Mouse (Mus musculus): ENCODE results near the gene Map4k1.

Gene Map4k1

DNA sequence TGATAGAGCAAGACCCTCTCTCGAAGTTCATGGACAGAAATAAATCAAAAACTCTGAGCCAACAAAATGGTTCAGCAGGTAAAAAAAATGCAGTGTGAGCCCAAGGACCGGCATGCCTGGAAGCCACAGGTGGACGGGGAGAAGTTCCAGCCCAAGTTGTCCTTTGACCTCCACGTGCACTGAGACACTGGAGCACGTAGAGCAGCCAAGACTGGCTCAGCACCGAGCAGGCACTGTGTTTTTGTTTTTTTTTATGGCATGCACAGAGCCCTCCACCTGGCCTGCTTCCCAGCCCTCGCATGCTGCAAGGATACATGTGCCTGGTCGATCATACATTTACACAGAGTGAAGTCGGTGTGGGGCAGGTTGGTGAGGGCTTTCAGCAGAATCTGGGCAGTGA lies 4.3 kb upstream of the Map4k1 start:
- DNase-seq (ENCODE audit: low read depth): no peak

DNA sequence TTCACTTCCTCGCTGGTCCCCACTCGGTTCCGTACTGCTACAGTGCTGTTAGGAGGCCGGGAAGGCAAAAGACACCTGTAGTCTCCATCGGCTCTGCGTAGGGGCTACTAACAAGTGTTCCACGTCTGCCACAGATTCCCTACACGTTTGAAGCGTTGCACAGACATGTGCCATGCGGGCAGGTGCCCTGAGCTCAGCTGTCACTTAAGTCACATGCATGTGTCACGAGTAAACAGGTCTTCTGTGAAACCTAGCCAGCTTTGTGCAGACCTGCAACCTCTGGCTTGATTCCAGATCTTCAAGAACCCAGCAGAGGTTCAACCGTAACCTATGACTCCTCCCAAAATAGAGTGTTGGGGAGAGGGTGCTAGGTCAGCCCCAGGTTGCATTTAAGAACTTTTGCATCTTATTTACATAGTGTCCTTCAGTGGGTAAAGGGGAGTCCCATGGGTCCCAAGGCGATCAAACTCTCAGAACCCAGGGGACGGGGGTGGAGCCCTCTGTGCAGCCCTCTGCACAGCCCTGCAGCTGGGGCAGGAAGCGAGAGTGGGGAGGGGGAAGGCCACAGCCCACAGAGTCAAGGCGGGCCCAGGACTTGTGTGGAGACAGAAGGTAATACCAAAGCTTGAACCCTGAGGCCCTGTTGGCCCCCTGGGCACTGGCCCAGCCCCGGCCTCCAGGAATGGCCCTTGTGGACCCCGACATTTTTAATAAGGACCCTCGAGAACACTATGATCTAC lies 594 bp downstream of the Map4k1 start:
- peak; percentile 84 for DNase-seq (ENCODE audit: low read depth)

DNA sequence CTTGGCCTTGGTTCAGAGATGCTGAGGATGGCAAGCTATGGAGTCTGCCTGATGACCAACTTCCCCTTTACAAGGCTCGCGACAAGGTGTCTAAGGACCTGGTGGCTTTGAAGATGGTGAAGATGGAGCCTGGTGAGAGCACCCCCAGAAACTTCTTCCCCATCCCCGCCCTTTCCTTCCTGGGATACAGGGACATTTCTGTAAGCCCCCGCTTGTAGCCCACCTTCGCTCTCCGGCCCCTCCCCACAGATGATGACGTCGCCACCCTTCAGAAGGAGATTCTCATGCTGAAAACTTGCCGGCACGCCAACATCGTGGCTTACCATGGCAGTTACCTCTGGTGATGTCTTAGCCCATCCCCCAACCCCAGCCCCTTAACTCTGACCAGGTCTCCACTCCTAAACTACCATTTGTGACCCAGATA lies 1.3 kb downstream of the Map4k1 start:
- no peak for DNase-seq (ENCODE audit: low read depth)

DNA sequence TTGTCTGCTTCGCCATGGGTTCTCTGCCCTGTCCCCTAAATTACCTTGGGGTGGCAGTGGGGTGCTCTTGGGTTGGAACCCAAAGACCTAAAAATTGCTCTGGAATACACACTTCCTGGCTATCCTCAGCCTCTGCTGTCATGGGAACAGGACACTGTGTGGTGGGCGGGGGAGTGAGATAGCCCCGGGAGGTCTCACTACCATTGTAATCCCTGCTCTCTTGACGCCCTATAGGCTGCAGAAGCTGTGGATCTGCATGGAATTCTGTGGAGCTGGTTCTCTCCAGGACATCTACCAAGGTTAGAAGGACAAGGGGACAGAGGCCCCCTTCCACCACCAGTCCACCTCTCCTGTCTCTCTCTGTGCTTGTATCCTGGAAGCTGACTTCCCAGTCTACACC lies 2.0 kb downstream of the Map4k1 start:
- no peak for DNase-seq (ENCODE audit: low read depth)

DNA sequence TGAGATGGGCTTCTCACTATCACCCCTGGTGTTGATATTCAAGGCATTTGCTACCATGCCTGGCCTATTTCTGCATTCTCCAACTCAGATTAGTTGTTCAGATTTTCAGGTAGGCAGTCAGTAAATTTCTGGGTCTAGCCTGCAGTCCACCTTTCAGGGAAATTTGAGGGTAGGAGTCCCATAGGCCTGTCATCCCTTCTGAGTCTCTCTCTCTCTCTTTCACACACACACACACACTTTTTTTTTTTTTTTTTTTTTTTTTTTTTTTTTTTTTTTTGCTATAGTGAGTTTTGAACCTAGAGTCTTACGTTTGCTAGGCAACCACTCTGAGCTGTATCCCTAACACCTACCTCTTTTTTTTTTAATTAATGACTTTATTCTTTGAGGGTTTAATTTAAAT lies 2.6 kb downstream of the Map4k1 start:
- no peak for DNase-seq (ENCODE audit: low read depth)

DNA sequence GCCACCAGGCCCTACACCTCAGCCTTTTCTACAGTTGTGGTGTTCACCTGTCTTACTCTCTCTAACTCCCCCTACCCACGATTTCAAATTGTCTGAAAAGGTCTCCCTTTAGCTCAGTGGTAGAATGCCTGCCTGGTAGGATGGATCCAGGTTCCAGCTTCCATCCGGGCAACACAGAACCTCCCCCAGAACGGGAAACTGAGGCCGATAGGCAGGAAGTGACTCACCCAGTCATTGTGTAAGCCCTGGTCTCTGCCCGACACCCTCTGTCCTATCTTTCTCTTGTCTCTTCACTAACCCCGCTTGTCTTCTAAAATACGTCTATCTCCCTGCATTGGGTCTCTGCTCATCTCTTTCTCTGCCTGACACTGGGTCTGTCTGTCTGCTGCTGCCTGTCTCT lies 3.4 kb downstream of the Map4k1 start:
- DNase-seq (ENCODE audit: low read depth): no peak

DNA sequence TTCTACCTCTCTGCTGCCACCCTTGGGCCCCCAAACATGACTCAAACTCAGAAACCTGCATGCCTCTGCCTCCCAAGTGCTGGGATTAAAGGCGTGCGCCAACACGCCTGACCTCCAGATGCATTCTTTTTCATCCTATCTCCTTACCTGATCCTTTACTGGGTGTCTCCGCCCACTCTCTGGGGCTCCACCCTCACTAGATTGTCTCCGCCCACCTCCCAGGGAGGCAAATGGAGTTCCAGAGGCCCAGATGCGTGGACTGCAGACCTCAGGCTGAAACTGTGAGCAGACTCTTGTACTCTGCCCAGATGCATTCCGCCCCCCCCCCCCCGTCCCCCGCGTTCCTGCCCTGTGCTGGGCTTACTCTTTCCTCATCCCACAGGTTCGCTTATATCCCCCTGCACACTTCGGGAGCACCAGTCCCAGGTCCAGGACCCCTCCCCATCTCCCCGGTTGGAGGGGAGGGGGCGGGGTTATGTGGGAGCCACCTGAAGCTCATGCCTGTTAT lies 9.0 kb downstream of the Map4k1 start:
- DNase-seq (ENCODE audit: low read depth): no peak

DNA sequence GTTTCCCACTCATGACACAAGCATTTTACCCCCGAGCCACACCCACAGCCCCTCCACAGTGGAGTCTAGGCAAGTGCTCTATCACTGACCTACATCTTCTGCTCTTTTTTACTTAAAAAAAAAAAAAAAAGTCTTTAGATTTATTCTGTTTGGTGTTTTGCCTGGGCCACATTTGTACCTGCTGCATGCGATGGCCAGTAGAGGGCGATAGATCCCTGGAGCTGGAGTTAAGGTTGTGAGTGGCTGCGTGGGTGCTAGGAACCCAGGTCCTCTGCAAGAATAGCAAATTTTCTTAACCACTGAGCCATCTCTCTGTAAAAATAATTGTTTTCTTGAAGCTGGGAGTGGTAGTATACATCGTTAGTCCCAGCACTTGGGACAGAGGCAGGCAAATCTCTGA lies 9.8 kb downstream of the Map4k1 start:
- DNase-seq (ENCODE audit: low read depth): peak; percentile 58

DNA sequence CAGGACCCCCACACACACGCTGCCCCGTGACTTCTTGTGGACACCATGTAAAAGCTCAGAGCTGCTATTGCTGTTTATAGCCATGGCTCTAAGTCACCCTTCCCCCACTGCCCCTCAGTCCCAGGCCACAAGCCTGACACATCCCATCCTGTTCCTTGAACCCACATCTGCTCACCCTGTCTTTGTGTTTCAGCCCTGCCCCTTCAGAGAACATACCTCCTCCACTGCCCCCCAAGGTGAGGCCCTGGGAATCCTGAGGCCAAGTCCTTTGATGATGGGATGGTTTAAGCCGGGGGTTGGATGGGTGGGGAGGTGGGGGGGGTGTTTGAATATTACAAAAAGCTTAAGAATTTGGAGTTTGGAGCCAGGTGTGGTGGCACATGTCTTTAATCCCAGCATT lies 11.1 kb downstream of the Map4k1 start:
- no peak for DNase-seq (ENCODE audit: low read depth)

DNA sequence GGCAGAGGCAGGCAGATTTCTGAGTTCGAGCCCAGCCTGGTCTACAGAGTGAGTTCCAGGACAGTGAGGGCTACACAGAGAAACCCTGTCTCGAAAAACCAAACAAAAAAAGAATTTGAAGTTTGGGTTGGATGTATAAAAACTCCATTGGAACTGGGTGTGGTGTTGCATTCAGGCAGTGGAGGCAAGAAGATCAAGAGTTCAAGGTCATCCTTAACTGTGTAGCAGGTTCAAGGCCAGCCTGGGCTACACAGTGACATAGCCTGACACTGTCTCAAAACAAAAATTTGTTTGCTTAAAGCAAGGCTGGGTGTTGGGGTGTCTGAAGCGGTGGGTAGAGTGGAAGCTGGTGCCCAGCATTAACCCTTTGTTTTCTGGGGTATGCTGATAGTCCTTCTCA lies 11.6 kb downstream of the Map4k1 start:
- no peak for DNase-seq (ENCODE audit: low read depth)

DNA sequence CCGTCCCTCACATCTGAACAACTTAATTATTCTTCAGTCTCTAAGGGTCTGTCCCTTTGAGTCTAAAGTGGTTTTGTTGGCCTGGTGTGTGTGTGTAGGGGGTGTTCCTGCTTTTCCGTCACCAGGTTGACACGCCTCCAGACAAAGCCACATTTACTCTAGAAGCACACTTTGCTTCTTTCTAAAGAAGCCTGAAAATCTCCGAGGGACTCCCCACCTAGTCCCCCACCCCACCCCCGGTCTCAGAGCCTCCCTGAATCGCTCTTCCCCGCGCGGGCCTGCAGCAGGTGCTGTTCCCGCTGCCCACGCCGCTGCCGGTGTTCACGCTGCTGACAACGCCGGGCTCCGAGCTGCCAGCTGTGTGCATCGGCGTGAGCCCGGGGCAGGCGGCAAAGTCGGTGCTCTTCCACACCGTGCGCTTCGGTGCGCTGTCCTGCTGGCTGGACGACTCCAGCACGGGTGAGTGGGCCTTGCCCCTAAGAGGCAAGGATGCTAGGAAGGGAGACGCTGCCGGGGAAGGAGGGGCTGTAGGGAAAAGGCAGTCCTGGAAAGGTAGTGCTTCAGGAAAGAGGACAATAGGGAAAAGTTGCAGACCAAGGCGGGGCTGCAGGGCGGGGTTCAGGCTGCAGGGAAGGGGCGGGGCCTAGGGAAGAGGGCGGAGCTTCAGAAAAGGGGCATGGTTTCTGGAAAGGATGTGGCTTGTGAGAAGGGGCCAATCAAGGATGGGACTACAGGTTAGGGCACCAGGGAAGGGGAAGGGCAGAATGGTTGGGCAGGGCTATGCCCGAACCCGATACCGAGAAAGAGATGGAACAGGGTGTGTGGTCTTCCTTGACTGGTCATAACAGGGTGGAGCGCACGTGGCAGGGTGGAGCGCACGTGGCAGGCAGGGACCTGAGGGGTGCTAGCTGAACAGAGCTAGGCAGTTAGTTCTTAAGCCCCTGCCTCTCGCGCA lies 19.1 kb downstream of the Map4k1 start:
- peak; percentile 72 for DNase-seq (ENCODE audit: low read depth)

DNA sequence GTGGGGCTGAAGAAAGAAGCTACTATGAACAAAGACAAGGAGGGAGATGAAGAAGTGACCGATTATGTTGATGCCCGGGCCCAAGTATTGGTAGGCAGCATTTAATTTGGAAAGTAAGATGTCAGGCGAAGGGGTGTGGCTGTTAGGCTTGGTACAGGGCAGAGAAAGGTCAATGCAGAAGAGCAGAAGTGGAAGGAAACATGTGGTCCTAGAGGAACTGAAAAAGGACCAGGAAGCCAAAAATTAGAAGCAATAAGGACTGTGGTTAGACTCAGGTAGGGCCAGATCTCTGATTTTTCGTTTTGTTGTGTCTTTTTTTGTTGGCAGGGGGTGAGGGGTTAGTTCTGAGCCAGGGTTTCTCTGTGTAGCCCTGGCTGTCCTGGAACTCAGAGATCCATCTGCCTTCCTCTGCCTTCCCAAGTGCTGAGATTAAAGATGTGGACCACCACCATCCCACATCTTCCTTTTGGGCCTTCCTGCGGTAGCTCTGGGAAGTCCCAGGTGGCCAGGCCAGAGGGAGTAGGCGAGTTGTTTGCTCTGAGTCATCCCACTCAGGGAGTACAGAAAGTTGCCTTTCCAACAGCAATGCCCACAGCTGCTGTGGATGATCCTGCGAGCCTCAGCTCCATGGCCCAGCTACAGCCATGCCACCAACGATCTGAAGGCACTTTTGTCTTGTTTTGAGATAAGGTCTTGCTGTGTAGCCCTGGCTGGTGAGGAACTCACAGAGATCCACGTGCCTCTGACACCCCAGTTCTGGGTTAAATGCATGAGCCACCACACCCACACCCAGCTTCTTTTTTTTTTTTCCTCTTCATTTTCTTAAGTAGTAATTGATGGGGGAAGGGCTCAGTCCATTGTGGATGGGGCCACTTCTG lies 25.6 kb downstream of the Map4k1 start:
- no peak for DNase-seq (ENCODE audit: low read depth)

DNA sequence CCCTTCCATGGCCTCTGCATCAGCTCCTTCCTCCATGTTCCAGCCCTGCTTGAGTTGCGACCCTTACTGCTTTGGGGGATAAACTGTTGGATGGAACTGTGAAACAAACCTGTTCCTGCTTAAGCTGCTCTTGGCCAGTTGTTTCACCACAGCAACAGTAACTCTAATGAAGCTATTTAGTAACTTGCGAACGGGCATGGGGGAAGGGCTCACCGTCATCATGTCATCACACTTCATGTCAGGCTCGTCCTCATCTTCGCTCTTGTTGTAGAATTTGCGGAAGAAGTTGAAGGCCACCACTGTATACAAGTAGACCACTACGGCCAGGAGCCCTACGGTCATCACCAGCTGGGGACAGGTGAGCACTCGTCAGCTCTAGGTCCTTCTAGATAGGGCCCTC lies 26.3 kb downstream of the Map4k1 start:
- DNase-seq (ENCODE audit: low read depth): no peak

DNA sequence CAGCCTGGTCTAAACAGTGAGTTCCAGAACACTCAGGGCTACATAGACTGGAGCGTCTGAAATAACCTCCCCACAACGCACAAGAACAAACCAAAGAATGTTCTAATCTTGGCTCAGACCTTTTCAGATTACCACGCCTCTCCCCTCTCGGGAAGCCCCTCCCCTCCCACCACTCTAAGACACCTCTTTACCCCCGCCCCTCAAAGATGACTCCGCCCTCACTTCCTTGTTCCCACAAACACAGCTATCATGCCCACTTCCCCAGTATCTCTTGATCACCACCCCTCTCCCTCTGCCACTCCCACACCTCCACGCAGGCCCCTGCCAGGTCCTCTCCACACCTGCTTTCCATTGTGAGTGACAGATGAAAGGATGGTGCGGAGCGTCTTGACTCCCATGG lies 26.9 kb downstream of the Map4k1 start:
- peak; percentile 37 for DNase-seq (ENCODE audit: low read depth)

DNA sequence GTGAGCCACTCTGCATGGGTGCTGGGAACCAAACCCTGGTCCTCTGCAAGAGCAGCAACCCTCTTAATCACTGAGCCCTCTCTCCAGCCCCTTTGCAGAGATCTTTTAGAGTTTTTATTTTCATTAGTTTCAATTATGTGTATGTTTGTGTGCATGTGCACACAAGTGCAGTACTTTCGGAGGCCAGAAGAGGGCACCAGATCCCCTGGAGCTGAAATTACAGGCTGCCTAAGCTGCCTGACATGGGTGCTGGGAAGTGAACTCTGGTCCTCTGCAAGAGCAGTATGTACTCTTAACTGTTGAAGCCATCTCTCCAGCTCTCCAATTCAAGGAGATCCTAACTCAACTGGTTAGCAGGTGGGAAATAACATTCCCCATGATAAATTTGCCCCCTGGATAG lies 33.1 kb downstream of the Map4k1 start:
- no peak for DNase-seq (ENCODE audit: low read depth)

DNA sequence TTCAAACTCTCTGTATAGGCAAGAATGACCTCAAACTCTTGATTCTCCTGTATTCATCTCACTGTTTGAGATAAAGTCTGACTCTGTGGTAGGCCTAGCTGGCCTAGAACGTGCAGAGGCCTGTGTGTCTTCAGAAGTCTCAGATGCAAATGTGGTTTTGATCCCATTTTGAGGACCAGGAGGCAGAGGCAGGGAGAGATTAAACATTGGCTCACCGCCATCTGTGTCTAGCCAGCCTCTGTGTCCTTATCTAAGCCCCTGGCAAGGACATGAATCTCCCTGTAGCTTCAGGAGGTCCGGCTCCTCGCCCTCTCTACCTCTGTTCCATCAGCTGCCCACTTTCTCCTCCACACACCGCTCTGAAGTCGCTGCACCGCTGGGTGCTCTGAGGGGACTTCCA lies 34.6 kb downstream of the Map4k1 start:
- DNase-seq (ENCODE audit: low read depth): no peak

DNA sequence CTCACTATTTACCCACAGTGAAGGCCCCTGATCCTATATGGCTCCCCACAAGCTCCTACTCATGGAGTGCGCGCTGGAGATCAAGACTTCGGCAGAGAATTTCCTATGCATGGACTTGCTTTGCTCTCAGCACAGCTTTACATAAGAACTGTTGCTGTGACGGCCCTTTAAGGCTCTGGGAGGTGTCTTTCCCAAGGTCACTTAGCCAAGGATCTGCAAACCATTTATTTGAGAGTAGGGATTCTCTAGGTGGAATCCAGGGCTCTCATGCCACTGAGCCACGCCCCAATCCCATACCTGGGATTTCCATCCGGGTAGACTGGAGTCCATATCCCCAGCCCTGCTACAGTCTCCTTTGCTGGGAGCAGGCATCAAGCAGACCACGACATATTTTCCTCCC lies 35.4 kb downstream of the Map4k1 start:
- no peak for DNase-seq (ENCODE audit: low read depth)

DNA sequence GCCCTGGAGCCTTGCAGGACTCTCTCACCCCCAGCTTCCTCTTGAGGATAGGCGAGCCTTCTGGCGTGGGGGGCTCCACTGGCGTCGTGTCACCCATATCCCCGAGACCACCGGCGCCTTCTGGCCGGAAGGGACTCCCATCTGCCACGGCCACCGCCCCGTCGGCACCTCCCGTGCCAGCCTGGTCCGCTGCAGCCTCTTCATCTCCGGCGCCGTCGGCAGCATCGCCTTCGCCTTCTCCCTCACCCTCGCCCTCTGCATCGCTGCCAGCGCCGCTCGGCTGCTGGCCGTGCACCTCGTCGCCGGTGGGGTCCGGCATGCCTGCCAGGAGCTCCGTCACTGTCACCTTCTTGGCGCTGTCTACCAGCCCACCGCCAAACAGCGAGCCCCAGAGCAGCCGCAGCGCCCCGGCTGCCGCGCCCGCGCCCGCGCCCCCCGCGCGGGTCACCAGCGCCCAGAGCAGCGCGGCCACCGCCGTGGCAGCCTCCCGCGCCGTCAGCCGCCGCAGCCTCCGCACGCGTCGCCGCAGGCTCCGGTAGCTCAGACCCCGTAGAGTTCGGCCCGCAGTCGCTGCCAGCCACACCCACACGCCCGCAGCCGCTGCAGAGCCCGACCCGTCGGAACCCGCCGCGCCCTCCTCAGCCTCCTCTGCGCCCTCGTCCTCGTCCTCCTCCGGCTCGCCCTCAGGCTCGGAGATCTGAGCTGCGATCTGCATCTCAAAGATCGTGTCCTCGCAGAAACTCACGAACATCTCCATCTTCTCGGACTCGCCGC lies 37.8 kb downstream of the Map4k1 start:
- DNase-seq (ENCODE audit: low read depth): no peak

DNA sequence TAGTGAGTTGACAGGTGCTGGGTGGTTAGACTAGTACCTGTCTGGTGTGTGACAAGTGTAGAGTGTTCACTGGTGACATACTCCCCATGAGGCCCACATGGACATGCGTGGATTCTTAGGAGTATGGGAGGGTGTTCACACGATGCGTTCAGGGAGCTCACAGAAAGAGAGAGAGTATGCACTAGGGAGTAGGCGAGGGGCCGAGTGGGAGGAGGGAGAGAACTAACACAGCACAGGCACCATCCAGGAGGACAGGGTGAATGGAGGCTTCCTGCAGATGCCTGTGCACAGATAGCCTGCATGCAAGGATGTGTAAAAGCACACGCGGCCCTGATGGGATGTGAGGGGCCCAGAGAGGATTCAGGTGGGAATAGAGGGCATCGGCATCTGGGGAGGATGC lies 40.6 kb downstream of the Map4k1 start:
- DNase-seq (ENCODE audit: low read depth): no peak

DNA sequence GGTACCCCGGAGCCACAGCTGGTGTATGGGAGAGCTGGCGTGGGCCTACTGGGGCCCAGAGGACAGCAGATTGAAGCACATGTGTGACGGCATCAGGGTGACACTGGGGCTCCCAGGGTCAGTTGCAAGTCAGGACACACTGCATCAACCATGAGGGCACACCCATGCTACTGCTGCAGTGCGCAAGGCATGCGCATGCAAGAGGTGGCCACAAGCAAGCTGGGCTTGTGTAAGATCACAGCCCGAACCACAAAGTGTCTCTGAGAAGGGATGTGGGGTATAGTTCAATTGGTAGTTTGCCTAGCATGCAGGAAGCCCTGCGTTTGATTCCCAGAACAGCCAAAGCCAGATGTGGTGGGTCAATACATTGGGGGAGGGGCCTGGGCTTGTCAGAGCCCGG lies 41.7 kb downstream of the Map4k1 start:
- peak; percentile 50 for DNase-seq (ENCODE audit: low read depth)

DNA sequence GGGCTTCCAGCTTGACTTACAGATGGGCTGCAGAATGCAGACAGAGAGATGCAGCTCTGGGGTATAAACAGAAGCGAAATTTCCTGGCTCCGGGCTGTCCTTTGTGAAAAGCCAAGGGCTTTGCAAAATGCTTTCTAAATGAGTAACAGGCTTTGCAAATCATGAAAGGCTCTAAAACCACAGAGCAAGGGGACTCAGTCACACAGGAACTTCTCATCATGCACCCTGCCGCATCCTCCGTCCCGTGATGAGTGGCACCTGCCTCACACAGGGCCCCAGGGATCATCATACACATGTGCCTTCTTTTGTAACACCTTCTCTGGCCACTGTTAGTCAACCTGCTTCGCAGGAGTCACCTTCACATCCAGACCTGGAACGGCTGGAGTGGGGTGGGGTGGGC lies 43.7 kb downstream of the Map4k1 start:
- DNase-seq (ENCODE audit: low read depth): peak; percentile 64

All from naive thymus-derived CD4-positive, alpha-beta T cell, adult 2 months (primary cell).